Mouse (Mus musculus): ENCODE data around the gene Zfp612. TPM values are rescaled to one million over a fixed set of nuclear protein-coding genes. Genes with fewer than 3 reads are reported as not detected.
"Not testable (repeated sequence)": the region's sequence is repeated elsewhere in the genome, so short reads cannot be mapped to it uniquely, and the experiment has no call there.

The Zfp612 gene
- total RNA-seq (2015) (0.05 TPM in 1 of 2 replicates, not detected in the other), total RNA-seq (2017) (not detected in 2 replicates)

GRCm38 (mm10) chr8:110079282-110080221, at the start of gene Zfp612:
Gene Zfp612, plus strand, starts transcription at chr8:110079746.
- ATAC-seq (replicated peaks; ENCODE audit: poor library complexity): peak; percentile 80

DNA sequence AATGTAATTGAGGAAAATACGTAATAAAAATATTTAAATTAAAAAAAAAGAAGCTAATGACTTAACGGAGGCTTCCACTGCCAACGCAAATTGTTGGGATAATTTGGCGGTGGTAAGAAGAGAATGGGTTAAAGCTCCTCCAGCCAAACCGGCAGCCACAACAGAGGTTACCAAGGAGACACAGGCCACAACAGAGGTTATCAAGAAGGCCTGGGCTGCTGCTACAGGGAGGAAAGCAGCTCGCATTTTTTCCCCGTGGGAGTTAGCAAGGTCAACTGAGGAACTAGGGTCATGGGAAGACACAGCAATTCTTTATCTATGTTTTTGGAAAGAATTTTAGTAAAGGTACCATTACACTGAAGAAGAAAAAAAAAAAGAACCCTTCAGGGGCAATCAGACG, 45.8 kb upstream of the Zfp612 start:
- ATAC-seq (replicated peaks; ENCODE audit: poor library complexity): not testable (repeated sequence)

DNA sequence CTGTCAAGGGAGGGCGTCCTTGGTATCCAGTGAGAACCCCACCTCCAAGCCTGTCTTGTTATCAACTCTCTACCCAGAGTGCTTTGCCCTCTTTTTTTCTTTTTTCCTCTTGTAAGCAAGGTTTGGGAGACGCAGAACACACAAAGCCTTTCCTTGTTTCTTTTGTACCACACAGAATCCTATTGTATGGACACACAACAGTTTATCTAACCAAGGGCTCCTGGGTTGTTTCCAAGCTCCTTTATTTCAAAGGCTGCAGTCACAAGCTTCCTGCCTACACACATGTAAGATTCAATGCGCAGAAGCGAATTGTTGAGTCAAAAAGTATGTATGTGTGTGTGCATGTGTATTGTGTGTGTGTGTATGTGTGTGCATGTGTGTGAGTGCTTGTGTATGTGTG, 45.2 kb upstream of the Zfp612 start:
- ATAC-seq (replicated peaks; ENCODE audit: poor library complexity): no peak

DNA sequence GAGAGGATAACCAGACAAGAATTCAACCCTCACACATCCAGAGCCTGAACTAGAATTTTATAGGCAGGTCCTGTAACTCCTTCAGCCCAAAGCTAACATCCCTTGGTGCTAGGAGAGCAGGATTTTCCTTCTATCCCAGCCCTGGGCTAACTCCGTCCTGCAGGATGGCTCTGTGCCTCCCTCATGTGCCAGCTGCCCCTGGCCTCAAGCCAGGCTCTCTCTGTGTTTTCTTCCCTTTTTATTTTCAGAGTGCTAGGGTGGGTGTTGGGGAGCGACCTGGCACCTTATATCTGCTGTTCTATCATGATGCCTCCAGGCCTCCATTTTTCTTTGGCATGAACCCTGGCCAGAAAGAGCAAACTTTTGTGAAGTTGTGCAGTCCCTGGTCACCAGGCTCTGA, 43.4 kb upstream of the Zfp612 start:
- no peak for ATAC-seq (replicated peaks; ENCODE audit: poor library complexity)

DNA sequence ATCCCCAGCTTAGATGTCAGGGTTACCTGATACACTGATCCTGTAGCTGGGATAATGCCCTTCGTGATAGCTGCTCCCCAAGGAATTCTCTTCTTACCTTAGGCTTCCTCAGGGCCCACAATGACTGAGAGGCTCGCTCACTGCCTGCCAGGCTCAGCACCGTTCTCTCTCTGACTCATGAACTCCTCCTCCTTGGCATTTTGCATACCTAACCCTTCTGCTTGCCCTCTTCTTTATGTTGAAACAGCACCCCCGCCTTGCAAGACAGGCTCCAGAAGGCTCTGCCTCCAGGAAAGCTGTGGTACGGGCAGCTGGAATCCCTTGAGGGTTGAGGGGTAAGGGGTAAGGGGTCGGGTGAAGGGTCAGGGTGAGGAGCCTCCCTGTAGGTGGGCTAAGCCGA, 40.3 kb upstream of the Zfp612 start:
- no peak for ATAC-seq (replicated peaks; ENCODE audit: poor library complexity)

DNA sequence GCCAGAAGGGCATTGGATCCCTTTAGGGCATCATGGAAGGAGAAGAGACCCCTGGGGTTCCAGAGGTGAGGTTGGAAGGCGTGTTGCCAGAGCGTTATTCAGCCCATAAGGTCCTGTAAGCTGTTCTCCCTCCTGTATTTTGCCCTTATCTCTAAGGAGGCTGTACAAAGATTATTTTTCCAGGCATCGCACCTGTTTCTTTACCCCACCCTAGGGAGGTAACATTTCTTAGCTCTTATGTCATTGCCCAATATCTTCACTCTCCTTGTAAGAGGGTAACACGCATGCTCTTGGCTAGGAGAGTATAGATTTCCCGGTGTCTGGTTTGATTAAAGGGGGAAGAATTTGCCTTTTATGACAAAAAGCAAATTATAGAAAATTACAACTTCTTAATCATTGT, 39.9 kb upstream of the Zfp612 start, which contains the start of gene Chst4:
Gene Chst4 (minus strand): TSS at position 82 of the 400 bp plus-strand sequence.
- no peak for ATAC-seq (replicated peaks; ENCODE audit: poor library complexity)

- ATAC-seq (replicated peaks; ENCODE audit: poor library complexity): no peak
Measured at GRCm38 (mm10) chr8:110040509-110040908, 39.0 kb upstream of the Zfp612 start.

DNA sequence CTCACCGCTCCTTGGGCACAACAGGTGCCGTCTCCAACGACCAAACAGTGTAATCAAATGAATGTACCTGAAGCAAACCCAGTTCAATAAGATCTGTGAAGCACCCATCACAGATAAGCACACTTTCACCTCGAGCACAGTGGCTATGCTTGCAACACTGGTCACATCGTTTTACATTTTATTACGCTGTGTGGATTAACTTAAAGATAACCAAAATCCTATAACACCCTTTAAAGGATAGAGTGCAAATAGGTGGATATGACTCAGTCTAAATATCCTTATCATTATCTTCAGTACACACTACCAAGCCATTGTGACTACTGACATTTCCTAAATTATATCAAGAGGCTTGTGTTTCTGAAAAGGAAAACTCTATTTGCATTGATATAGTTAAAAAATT, 28.3 kb upstream of the Zfp612 start:
- no peak for ATAC-seq (replicated peaks; ENCODE audit: poor library complexity)

GRCm38 (mm10) chr8:110058207-110058606, 21.3 kb upstream of the Zfp612 start:
- no peak for ATAC-seq (replicated peaks; ENCODE audit: poor library complexity)

GRCm38 (mm10) chr8:110064161-110064560, 15.4 kb upstream of the Zfp612 start:
- no peak for ATAC-seq (replicated peaks; ENCODE audit: poor library complexity)

DNA sequence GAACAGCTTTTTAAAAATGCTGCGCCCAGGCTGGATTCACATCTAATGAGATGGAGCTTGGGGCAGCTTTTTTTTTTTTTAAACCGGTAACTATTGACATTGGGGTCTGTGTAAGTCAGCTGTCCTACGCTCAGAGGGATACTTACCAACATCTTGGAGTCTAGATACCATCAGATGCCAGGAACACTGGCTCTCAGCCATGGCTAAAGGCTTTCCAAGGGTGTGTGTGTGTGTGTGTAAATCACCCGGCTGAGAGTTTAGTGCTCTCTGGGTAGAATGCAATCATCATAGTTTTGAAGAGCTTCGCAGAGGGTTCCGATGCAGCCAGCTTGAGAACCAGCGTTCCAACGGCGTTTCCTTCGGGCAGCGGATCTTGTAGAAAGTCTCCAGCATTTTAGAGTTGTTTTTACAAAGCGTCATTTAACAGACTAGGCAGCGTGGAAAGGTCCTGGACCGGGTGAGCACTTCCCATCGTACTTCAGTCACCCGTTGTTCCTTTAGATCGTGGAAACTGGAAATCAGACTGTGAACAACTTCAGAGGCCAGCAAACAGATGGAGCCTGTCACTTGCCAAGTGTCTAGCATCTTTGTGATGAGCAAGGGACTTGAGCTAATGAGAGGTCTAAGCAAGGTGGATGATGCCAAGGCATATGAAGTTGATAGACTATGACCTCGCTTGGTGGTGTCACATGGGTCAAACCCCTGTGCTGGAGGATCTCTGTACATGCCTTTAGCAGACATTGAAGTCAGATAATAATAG, 14.8 kb upstream of the Zfp612 start:
- ATAC-seq (replicated peaks; ENCODE audit: poor library complexity): no peak

- ATAC-seq (replicated peaks; ENCODE audit: poor library complexity): no peak
Measured at GRCm38 (mm10) chr8:110065676-110066075, 13.9 kb upstream of the Zfp612 start.

DNA sequence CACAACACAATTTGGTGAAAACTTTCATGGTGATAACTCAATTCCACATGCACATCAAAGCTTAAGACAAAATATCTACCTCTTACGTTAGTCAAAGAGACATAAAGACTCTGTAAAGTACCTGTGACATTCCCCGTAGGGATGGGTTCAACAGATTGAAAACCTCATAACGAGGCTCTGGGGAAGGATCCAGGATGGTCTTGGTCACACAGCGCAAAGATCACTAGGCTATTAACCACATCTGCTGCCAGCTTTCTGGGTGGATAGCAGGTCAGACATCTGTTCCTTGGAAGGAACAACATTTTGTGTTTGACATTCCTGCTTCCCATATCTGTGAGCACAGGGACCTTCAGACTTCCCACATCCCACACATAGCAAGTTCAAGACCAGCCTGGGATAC, 9.8 kb upstream of the Zfp612 start:
- ATAC-seq (replicated peaks; ENCODE audit: poor library complexity): no peak

DNA sequence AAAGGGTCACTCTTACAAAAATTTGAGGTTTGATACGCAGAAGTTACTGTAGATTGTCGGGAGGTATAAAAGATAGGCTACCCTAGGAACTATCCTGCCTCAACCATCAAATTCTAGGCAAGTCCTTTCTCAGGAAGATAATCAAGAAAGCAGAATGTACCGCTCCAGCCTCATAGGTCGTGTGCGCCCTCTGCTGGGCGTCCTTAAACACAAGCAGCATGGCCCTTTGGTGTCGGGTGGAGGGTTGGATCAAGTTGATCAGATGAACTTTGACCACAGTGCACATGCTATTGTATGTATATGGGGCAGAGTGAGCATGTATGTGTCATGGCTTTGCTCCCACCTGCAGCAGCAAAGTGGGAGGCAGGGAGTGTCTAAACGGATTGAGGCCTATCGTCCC, 7.9 kb upstream of the Zfp612 start:
- ATAC-seq (replicated peaks; ENCODE audit: poor library complexity): peak; percentile 92

DNA sequence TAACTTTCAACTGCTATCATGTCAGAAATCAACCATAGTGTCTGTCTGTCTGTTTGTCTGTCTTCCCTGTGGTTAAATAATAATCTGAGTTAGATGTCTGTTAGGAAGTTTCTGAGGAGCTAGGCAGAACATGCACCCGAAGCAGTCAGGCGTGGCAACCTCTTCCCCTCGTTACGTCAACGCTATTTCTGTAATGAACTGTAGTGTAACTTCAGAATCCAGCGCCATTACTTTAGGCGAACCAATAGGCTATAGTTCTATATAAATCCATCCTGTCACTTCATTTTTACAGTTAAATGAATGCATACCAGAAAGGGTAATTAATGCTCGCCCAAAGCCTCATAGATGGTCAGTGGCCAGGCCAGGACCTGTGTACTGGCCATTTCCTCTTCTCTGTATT, 5.0 kb upstream of the Zfp612 start:
- ATAC-seq (replicated peaks; ENCODE audit: poor library complexity): no peak

- no peak for ATAC-seq (replicated peaks; ENCODE audit: poor library complexity)
Measured at GRCm38 (mm10) chr8:110082416-110083105, 3.0 kb downstream of the Zfp612 start.

DNA sequence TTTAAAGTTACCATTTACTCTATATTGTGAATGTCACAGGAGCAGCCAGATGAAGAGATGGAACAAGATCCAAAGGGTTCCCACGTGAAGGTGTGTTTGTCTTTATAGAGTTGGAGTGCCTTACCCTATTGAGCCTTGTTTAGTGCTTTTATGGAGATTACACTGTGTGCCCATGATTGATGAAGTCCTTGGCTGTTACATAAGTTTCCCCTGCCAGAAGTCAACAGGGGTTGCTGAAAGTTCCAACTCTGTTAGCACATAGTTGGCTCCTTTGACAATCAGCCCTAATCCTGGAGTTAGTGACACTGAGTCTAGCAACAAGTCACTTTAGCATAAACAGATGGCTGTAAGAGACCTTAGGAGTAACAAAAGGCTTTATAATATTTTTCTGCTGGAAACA, 12.3 kb downstream of the Zfp612 start:
- no peak for ATAC-seq (replicated peaks; ENCODE audit: poor library complexity)

- no peak for ATAC-seq (replicated peaks; ENCODE audit: poor library complexity)
Measured at GRCm38 (mm10) chr8:110100907-110101306, 21.4 kb downstream of the Zfp612 start, which contains the start of gene Gm21964. Gene Gm21964, plus strand, starts transcription at chr8:110101207.

DNA sequence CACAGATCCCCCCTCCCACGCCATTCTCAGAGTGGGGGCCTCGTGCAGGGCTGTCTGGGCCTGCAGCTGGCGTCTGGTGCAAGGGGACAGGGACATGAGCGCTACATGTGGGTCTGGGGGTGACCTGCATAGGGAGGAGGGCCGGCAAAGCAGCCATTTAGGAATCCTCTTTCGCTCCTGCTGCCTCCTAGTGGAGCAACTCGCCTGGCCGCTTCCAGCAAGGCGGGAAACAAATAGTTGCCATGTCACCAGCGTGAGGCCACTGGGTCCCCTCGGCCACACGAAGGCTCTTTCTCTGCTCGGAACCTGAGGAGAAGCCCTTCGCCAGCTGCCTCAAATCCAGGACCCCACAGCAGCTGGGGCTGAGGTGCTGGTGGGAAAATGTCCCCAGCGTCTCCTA, 22.1 kb downstream of the Zfp612 start:
- no peak for ATAC-seq (replicated peaks; ENCODE audit: poor library complexity)

GRCm38 (mm10) chr8:110102653-110103052, 23.1 kb downstream of the Zfp612 start, which contains the start of gene Gm17720:
Gene Gm17720, minus strand, starts transcription at chr8:110102753.
- ATAC-seq (replicated peaks; ENCODE audit: poor library complexity): no peak

- no peak for ATAC-seq (replicated peaks; ENCODE audit: poor library complexity)
Measured at GRCm38 (mm10) chr8:110119715-110120114, 40.2 kb downstream of the Zfp612 start.

All from megakaryocyte progenitor cell, adult 5-6 weeks (primary cell).